28 mouse cellular contexts compared by ENCODE assay signal in genomic region chr15:7521611-7522010, GRCm38 (mm10).
DNase-seq lines count a peak whose midpoint lies in the region; ATAC-seq and TF ChIP-seq lines count a peak whose summit lies in the region.
"Had no signal": no experiment of that assay in that cellular context is flagged by ENCODE, and none has a peak within 500 bp of the region (broad histone marks: within the 10 kb centered on the region; RNA-seq: fewer than 3 reads in every experiment).

No protein-coding gene starts in this region.

- peak; percentile 54; the same call in 1 of the 2 replicates for ATAC-seq in cerebellum, adult (ENCODE audit: insufficient number of reproducible peaks, low FRiP score, low TSS enrichment)
- ATAC-seq in midbrain, postnatal 0 days (ENCODE audit: low FRiP score) = no peak
- ATAC-seq in midbrain, embryonic 16.5 days = no peak
- no peak for ATAC-seq in liver, postnatal 0 days
- ATAC-seq: forebrain, embryonic 15.5 days; hindbrain, embryonic 16.5 days had no signal

- no peak for TF ChIP-seq CTCF in midbrain, postnatal 0 days (IDR thresholded peaks at IDR 0.05)
- TF ChIP-seq CTCF in liver, postnatal 0 days (IDR thresholded peaks at IDR 0.05; ENCODE audit: low read depth) = no peak

- no peak overlapping the region for H3K4me2 ChIP-seq in midbrain, postnatal 0 days (ENCODE audit: low read depth, low read length, poor library complexity, severe bottlenecking)
- no peak overlapping the region for H3K4me2 ChIP-seq in midbrain, embryonic 16.5 days (ENCODE audit: low read length)
- H3K4me2 ChIP-seq in liver, postnatal 0 days (ENCODE audit: low read depth, low read length) = no peak overlapping the region
- H3K4me2 ChIP-seq: embryonic facial prominence, embryonic 13.5 days; forebrain, embryonic 15.5 days; limb, embryonic 15.5 days; liver, embryonic 13.5 days had no signal

- WGBS in midbrain, postnatal 0 days = 90% methylated on average over 9 of the region's 9 CpGs
- 87% methylated on average over 9 of the region's 9 CpGs for WGBS in midbrain, embryonic 16.5 days
- WGBS in liver, postnatal 0 days (ENCODE audit: insufficient replicate concordance) = 81% methylated on average over 9 of the region's 9 CpGs

- no peaks in the 10 kb centered on the region for H3K9me3 ChIP-seq in midbrain, postnatal 0 days (ENCODE audit: low read length)
- no peaks in the 10 kb centered on the region for H3K9me3 ChIP-seq in midbrain, embryonic 16.5 days (replicated peaks; ENCODE audit: control insufficient read depth, low read length, poor library complexity, severe bottlenecking)
- H3K9me3 ChIP-seq in liver, postnatal 0 days (ENCODE audit: low read length) = no peaks in the 10 kb centered on the region
- H3K9me3 ChIP-seq: embryonic facial prominence, embryonic 13.5 days; forebrain, embryonic 10.5 days; forebrain, embryonic 15.5 days; G1E; hindbrain, embryonic 10.5 days; limb, embryonic 10.5 days; limb, embryonic 15.5 days; liver, embryonic 13.5 days had no signal

- TF ChIP-seq EP300 in liver, postnatal 0 days (IDR thresholded peaks at IDR 0.05; ENCODE audit: low read depth) = no peak

- no peak overlapping the region for H3K27ac ChIP-seq in midbrain, postnatal 0 days (ENCODE audit: low read depth, low read length)
- H3K27ac ChIP-seq in midbrain, embryonic 16.5 days (ENCODE audit: low read length) = no peak overlapping the region
- no peak overlapping the region for H3K27ac ChIP-seq in liver, postnatal 0 days (ENCODE audit: low read depth)
- H3K27ac ChIP-seq: embryonic facial prominence, embryonic 13.5 days; forebrain, embryonic 10.5 days; forebrain, embryonic 15.5 days; hindbrain, embryonic 10.5 days; limb, embryonic 10.5 days; limb, embryonic 15.5 days; liver, embryonic 13.5 days had no signal

- H3K9ac ChIP-seq in midbrain, postnatal 0 days (replicated peaks; ENCODE audit: low read length, poor library complexity, severe bottlenecking) = no peak overlapping the region
- no peak overlapping the region for H3K9ac ChIP-seq in midbrain, embryonic 16.5 days (ENCODE audit: low read depth, low read length)
- H3K9ac ChIP-seq in liver, postnatal 0 days (replicated peaks) = no peak overlapping the region
- H3K9ac ChIP-seq: embryonic facial prominence, embryonic 13.5 days; forebrain, embryonic 15.5 days; limb, embryonic 15.5 days; liver, embryonic 13.5 days had no signal

- no peaks in the 10 kb centered on the region for H3K27me3 ChIP-seq in midbrain, postnatal 0 days (ENCODE audit: insufficient read depth, low read length)
- H3K27me3 ChIP-seq in midbrain, embryonic 16.5 days (ENCODE audit: control insufficient read depth, insufficient read depth, low read depth, low read length) = no peaks in the 10 kb centered on the region
- no peaks in the 10 kb centered on the region for H3K27me3 ChIP-seq in liver, postnatal 0 days (ENCODE audit: insufficient read depth, low read length)
- H3K27me3 ChIP-seq: embryonic facial prominence, embryonic 13.5 days; forebrain, embryonic 15.5 days; limb, embryonic 15.5 days; liver, embryonic 13.5 days had no signal

- DNase-seq in cerebellum, postnatal 4 days (ENCODE audit: low spot score in 2 of 2) = no peak
- DNase-seq in midbrain, postnatal 0 days (ENCODE audit: low spot score) = peak; percentile 16
- DNase-seq in cerebellum, postnatal 10 days = peak; percentile 68 to 76
- no peak for DNase-seq in liver, postnatal 0 days
- DNase-seq in retina, postnatal 1 day = no peak
- no peak for DNase-seq in kidney, adult 9 months
- DNase-seq: adrenal gland, adult 8-10 months; gastrocnemius, postnatal 36 days; heart, postnatal 14 days; kidney, adult 2 months; kidney, postnatal 25 days; liver, embryonic 13.5 days; lung, adult 2 months; lung, postnatal 10 days; midbrain, embryonic 14.5 days; right cerebral cortex, adult 18-20 months; spleen, adult 18-20 months; thymus, postnatal 36 days had no signal

- H3K4me3 ChIP-seq in midbrain, postnatal 0 days (ENCODE audit: low read depth, low read length) = no peak overlapping the region
- no peak overlapping the region for H3K4me3 ChIP-seq in midbrain, embryonic 16.5 days (ENCODE audit: low read depth, low read length)
- no peak overlapping the region for H3K4me3 ChIP-seq in liver, postnatal 0 days (ENCODE audit: low read depth, low read length)
- H3K4me3 ChIP-seq: embryonic facial prominence, embryonic 13.5 days; forebrain, embryonic 10.5 days; forebrain, embryonic 15.5 days; hindbrain, embryonic 10.5 days; limb, embryonic 10.5 days; limb, embryonic 15.5 days; liver, embryonic 13.5 days had no signal

- no peaks in the 10 kb centered on the region for H3K36me3 ChIP-seq in midbrain, postnatal 0 days (ENCODE audit: insufficient read depth, low read length)
- no peaks in the 10 kb centered on the region for H3K36me3 ChIP-seq in midbrain, embryonic 16.5 days (ENCODE audit: control insufficient read depth, insufficient read depth, low read length)
- no peaks in the 10 kb centered on the region for H3K36me3 ChIP-seq in liver, postnatal 0 days (replicated peaks; ENCODE audit: insufficient read depth, low read length)
- H3K36me3 ChIP-seq: embryonic facial prominence, embryonic 13.5 days; forebrain, embryonic 10.5 days; forebrain, embryonic 15.5 days; G1E; hindbrain, embryonic 10.5 days; limb, embryonic 10.5 days; limb, embryonic 15.5 days; liver, embryonic 13.5 days had no signal

- H3K4me1 ChIP-seq in midbrain, postnatal 0 days (ENCODE audit: insufficient read depth, low read length) = no peaks in the 10 kb centered on the region
- no peaks in the 10 kb centered on the region for H3K4me1 ChIP-seq in midbrain, embryonic 16.5 days (ENCODE audit: control insufficient read depth, insufficient read depth, low read length)
- no peaks in the 10 kb centered on the region for H3K4me1 ChIP-seq in liver, postnatal 0 days (ENCODE audit: insufficient read depth)
- H3K4me1 ChIP-seq: embryonic facial prominence, embryonic 13.5 days; forebrain, embryonic 10.5 days; forebrain, embryonic 15.5 days; hindbrain, embryonic 10.5 days; limb, embryonic 15.5 days; liver, embryonic 13.5 days had no signal

Comparison
In these comparisons a context has a peak if more than half of its experiments do, and no peak if none do; other contexts are left out.
1. DNase-seq: peak in midbrain, postnatal 0 days (single experiment) and cerebellum, postnatal 10 days (2 of 2); none in cerebellum, postnatal 4 days (0 of 2), liver, postnatal 0 days (single experiment), retina, postnatal 1 day (single experiment) and kidney, adult 9 months (single experiment).